Mouse (Mus musculus) embryonic facial prominence, embryonic 10.5 days (tissue): Measurements from ENCODE around the gene Slit3. TPM values are rescaled to one million over a fixed set of nuclear protein-coding genes. Genes with fewer than 3 reads are reported as not detected.
A peak's percentile ranks its signal among the peaks of the same experiment; 100 is the strongest.

Experiments used
- DNase-seq: peaks from one replicate; pipeline ENCODE4 v3.0.0-alpha.2; 2017; ENCODE audit warnings: low spot score
- H3K27ac ChIP-seq: fragments of 300-500 bp; sonication (generic); replicated peaks from 2 replicates; pipeline ENCODE4 v1.5.1; 2016; ENCODE audit warnings: mild to moderate bottlenecking
- H3K27me3 ChIP-seq: fragments of 300-500 bp; sonication (generic); replicated peaks from 2 replicates; pipeline ENCODE4 v1.6.1; 2016; ENCODE audit warnings: low read depth, mild to moderate bottlenecking; ENCODE audit not compliant: poor library complexity, severe bottlenecking
- H3K36me3 ChIP-seq: fragments of 300-500 bp; sonication (generic); replicated peaks from 2 replicates; pipeline ENCODE4 v1.6.1; 2016; ENCODE audit warnings: mild to moderate bottlenecking, moderate library complexity
- H3K4me1 ChIP-seq: fragments of 300-500 bp; sonication (generic); 2 replicates; pipeline ENCODE4 v1.6.1; 2016
- H3K4me3 ChIP-seq: fragments of 300-500 bp; sonication (generic); 2 replicates; pipeline ENCODE4 v1.5.1; 2016; ENCODE audit warnings: mild to moderate bottlenecking, moderate library complexity
- H3K9me3 ChIP-seq: fragments of 300-500 bp; sonication (generic); 2 replicates; pipeline ENCODE4 v1.6.1; 2016; ENCODE audit warnings: mild to moderate bottlenecking
- WGBS: fragments of 180-500 bp; shearing (Covaris S2); methylation state at CpG from one replicate; pipeline ENCODE4 v1.1.7; 2016; 5-methylcytosine and 5-hydroxymethylcytosine counted together
- polyA plus RNA-seq: library from polyadenylated mRNA; unstranded; fragments of >200 nt; fragmentation: Nextera tagmentation; extraction: Ambion mirVana; gene quantifications from 2 replicates; pipeline ENCODE4 v1.2.1, GENCODE M21; 2016

Slit3 gene
- polyA plus RNA-seq, 1 experiment from 2014 or later = 12.6 TPM

DNA sequence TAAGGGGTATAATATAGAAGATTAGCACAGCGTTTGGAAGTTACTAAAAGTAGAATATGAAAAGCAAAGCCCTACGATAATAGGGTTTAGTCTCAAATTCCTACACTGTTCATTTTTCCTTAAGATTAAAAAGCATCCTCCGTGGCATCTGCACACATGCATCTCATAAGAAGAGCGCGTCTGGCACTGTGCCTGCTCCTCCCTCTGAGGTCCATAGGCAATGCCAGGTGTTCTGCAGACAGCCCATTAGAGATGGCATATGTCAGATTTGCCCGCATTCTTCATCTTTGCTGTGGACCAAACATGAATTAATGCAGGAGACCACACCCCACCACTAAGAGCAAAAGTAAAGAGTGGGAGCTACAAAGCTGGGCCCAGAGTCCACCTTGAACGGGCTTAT is 462.6 kb downstream of the Slit3 start:
- peaks cover 20% of the 10 kb centered on the region for H3K27me3 ChIP-seq
- 93% methylated on average over 7 of the region's 7 CpGs for WGBS
- no peaks in the 10 kb centered on the region for H3K4me1 ChIP-seq
- DNase-seq = no peak
- no peak overlapping the region for H3K27ac ChIP-seq
- H3K36me3 ChIP-seq = peaks cover 33% of the 10 kb centered on the region
- no peak overlapping the region for H3K4me3 ChIP-seq
- no peaks in the 10 kb centered on the region for H3K9me3 ChIP-seq

DNA sequence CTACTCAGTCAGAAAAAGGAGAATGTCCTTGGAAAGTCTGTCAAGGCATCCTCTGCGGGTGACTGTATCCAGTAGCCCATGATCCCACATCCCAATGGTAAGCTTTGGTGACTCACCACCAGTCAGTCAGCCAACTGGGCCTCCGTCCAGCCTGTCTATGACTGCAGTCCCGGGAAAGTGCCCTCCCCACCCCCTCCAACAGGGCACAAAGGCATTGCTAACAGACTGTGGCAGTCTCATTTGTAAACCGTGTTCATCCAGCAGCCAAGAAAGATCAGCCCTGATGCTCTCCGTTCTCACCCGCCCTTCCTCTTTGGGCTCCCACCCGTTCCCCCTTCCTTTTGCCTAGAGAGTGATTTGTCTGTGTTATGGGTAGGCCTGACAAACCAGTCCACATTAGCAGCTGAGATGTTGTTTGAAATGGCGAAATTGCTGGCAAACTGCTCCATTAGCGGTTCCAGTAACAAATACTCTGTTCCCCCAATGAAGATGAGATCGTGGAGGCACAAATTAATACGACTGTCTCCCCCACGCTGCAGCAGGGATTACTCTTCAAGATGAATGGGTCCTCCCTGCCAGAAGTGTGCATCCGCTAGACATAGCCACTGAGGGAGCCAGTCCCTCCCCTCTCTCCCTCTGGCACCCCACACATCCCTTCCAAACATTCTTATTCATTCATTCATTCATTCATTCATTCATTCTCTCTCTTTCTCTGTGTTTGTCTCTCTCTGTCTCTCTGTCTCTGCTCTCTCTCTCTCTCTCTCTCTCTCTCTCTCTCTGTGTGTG is 466.3 kb downstream of the Slit3 start:
- no peak overlapping the region for H3K27ac ChIP-seq
- 84% methylated on average over 13 of the region's 13 CpGs for WGBS
- no peak for DNase-seq

DNA sequence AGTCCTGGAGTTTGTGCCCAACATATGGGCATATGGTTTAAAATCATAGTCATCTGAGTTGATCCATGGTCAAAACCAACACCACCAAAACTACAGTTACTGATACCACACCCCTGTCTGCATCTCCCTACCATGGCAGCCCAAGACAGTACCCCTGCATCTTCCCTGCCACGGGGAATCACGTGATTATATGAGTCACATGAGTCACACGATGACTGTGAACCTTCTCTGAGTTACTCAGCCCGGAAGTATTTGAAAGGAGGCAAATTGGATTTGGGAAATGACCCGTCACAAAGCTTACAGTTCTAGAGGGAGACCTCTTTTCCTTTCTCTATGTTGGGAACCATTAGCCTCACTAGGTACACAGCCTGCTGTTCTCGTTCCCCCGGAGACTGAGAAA is 468.9 kb downstream of the Slit3 start:
- H3K27me3 ChIP-seq = peaks cover 33% of the 10 kb centered on the region
- 89% methylated on average over 7 of the region's 7 CpGs for WGBS

More for the DNA sequence above, 466.3 kb downstream of the Slit3 start:
- no peak overlapping the region for H3K4me3 ChIP-seq
- peaks cover 18% of the 10 kb centered on the region for H3K36me3 ChIP-seq
- no peaks in the 10 kb centered on the region for H3K9me3 ChIP-seq
- H3K27me3 ChIP-seq = peaks cover 33% of the 10 kb centered on the region
- no peaks in the 10 kb centered on the region for H3K4me1 ChIP-seq

GRCm38 (mm10) chr11:35593146-35594034 is 472.4 kb downstream of the Slit3 start:
- Histone ChIP-seq H3K27ac (no peak overlapping the region), H3K4me1 (peaks cover 14% of the 10 kb centered on the region; the same call in 1 of the 2 replicates), H3K27me3 (peaks cover 37% of the 10 kb centered on the region)

More for the DNA sequence above, 468.9 kb downstream of the Slit3 start:
- Histone ChIP-seq H3K4me1 (peaks cover 8% of the 10 kb centered on the region; the same call in 1 of the 2 replicates), H3K4me3 (no peak overlapping the region), H3K27ac (no peak overlapping the region), H3K9me3 (no peaks in the 10 kb centered on the region), H3K36me3 (peaks cover 8% of the 10 kb centered on the region)
- DNase-seq = no peak

GRCm38 (mm10) chr11:35596064-35596463 is 475.0 kb downstream of the Slit3 start:
- Histone ChIP-seq H3K4me3 (no peak overlapping the region), H3K36me3 (no peaks in the 10 kb centered on the region), H3K4me1 (peaks cover 26% of the 10 kb centered on the region), H3K27ac (no peak overlapping the region), H3K27me3 (peaks cover 20% of the 10 kb centered on the region), H3K9me3 (no peaks in the 10 kb centered on the region)
- no peak for DNase-seq

More at GRCm38 (mm10) chr11:35593146-35594034, 472.4 kb downstream of the Slit3 start:
- no peak for DNase-seq
- Histone ChIP-seq H3K4me3 (no peak overlapping the region), H3K36me3 (peaks cover 5% of the 10 kb centered on the region), H3K9me3 (no peaks in the 10 kb centered on the region)
- whole genome bisulfite sequencing = 61% methylated on average over 14 of the region's 14 CpGs

DNA sequence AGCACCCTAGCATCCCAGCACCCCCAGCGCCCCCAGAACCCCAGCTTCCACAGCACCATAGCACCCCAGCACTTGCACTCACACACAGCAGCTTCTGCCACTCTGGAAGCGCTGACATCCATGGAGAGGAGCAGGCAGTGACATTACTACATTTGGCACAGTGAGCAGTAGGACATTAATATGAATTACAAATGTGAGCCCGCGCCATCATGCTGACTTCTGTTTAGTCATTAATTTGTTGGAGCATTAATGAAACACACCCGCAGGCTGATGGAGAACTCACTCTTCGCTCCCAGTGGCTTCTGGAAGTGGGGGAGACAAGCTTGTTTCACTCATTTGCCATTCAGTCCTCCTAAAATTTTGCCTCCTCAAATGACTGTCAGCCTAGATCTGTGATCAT is 476.9 kb downstream of the Slit3 start:
- no peak overlapping the region for H3K27ac ChIP-seq
- DNase-seq = no peak
- H3K27me3 ChIP-seq = peaks cover 22% of the 10 kb centered on the region

DNA sequence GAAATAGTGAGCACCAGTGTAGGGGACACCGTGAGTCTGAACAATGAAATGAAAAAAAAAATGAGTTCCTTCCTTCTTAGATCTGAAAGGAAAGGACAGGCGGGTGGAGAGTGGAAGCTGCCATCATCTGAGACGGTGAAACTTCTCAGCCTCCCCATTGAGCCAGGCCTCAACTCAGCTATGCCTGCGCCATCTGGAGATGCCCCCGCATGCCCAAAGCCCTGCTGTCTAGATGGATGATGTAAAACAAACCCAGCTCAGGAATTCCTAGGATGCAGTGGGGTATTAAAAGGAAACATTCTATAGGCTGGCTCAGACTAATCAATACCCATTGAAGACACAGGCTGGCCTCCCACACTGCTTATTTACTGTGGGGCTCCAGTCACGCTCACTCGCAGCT is 477.7 kb downstream of the Slit3 start:
- H3K4me3 ChIP-seq = no peak overlapping the region
- H3K27ac ChIP-seq = no peak overlapping the region
- 44% methylated on average over 7 of the region's 7 CpGs for WGBS

More for the DNA sequence above, 476.9 kb downstream of the Slit3 start:
- H3K4me3 ChIP-seq = no peak overlapping the region
- peaks cover 45% of the 10 kb centered on the region for H3K4me1 ChIP-seq
- H3K9me3 ChIP-seq = no peaks in the 10 kb centered on the region
- WGBS = 93% methylated on average over 6 of the region's 6 CpGs
- H3K36me3 ChIP-seq = no peaks in the 10 kb centered on the region

DNA sequence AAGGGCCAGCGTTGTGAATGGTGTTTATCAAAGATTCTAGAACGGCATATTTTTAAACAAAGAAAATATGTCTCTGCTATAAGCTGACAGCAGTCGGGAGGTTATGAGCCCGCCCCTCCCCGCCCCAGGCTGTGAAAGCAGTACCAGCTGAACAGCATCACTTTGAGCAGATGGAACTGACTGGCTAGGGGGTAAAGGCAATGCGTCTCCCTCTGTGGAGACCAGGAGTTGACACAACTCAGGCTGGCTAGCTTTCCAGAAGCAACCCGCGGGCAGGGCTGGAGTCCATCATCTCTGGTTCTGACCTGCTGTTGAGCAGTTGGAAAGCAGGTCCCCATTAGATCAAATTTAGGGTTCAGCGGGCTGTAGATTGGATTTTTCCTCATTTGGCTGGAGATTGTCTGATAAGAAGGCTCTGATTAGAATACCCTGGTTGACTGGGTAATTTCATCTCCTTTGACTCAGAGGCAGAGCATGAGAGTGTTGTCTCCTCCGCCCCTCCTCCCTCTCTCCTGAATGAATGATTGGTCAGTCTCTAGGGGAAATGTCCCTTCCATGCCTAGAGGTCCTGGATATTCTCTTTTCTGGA is 480.7 kb downstream of the Slit3 start:
- no peak overlapping the region; the same call in 1 of the 2 replicates for H3K27ac ChIP-seq
- H3K4me3 ChIP-seq = no peak overlapping the region
- H3K27me3 ChIP-seq = peaks cover 15% of the 10 kb centered on the region
- WGBS = 70% methylated on average over 10 of the region's 10 CpGs
- peak; percentile 33 for DNase-seq
- peaks cover 8% of the 10 kb centered on the region for H3K36me3 ChIP-seq
- H3K9me3 ChIP-seq = no peaks in the 10 kb centered on the region
- peaks cover 43% of the 10 kb centered on the region for H3K4me1 ChIP-seq

More for the DNA sequence above, 477.7 kb downstream of the Slit3 start:
- Histone ChIP-seq H3K9me3 (no peaks in the 10 kb centered on the region), H3K36me3 (no peaks in the 10 kb centered on the region), H3K27me3 (peaks cover 22% of the 10 kb centered on the region), H3K4me1 (peaks cover 41% of the 10 kb centered on the region)
- no peak for DNase-seq

- no peak for DNase-seq
- WGBS = 73% methylated on average over 10 of the region's 10 CpGs
- Histone ChIP-seq H3K36me3 (peaks cover 8% of the 10 kb centered on the region), H3K27me3 (peaks cover 12% of the 10 kb centered on the region), H3K27ac (no peak overlapping the region), H3K4me1 (peaks cover 42% of the 10 kb centered on the region), H3K9me3 (no peaks in the 10 kb centered on the region), H3K4me3 (no peak overlapping the region)
Measured at GRCm38 (mm10) chr11:35602586-35602985, 481.6 kb downstream of the Slit3 start.

GRCm38 (mm10) chr11:35603946-35604345 is 482.9 kb downstream of the Slit3 start:
- peaks cover 8% of the 10 kb centered on the region for H3K36me3 ChIP-seq
- no peak overlapping the region for H3K27ac ChIP-seq
- peaks cover 10% of the 10 kb centered on the region for H3K27me3 ChIP-seq
- peak; percentile 29 for DNase-seq
- no peak overlapping the region for H3K4me3 ChIP-seq
- H3K4me1 ChIP-seq = peaks cover 41% of the 10 kb centered on the region
- H3K9me3 ChIP-seq = no peaks in the 10 kb centered on the region
- WGBS = 77% methylated on average over 6 of the region's 6 CpGs

GRCm38 (mm10) chr11:35604848-35605790 is 484.1 kb downstream of the Slit3 start:
- 68% methylated on average over 18 of the region's 18 CpGs for WGBS
- DNase-seq = peak; percentile 25
- Histone ChIP-seq H3K27ac (no peak overlapping the region), H3K4me1 (peaks cover 39% of the 10 kb centered on the region), H3K9me3 (no peaks in the 10 kb centered on the region), H3K4me3 (no peak overlapping the region), H3K27me3 (peaks cover 14% of the 10 kb centered on the region), H3K36me3 (peaks cover 8% of the 10 kb centered on the region)
